Mouse (Mus musculus) T-helper 1 cell (primary cell): ENCODE measurements around the gene Brinp3.
"Not testable (repeated sequence)": the region's sequence is repeated elsewhere in the genome, so short reads cannot be mapped to it uniquely, and the experiment has no call there.

Source experiments
- in situ Hi-C: fragments of 300-600 bp; cut with MboI, MseI; formaldehyde crosslinking; loops from one replicate; pipeline ENCODE4 v1.15.1; 2025; ENCODE audit warnings: high pct_unique_total_duplicates

The Brinp3 gene

DNA sequence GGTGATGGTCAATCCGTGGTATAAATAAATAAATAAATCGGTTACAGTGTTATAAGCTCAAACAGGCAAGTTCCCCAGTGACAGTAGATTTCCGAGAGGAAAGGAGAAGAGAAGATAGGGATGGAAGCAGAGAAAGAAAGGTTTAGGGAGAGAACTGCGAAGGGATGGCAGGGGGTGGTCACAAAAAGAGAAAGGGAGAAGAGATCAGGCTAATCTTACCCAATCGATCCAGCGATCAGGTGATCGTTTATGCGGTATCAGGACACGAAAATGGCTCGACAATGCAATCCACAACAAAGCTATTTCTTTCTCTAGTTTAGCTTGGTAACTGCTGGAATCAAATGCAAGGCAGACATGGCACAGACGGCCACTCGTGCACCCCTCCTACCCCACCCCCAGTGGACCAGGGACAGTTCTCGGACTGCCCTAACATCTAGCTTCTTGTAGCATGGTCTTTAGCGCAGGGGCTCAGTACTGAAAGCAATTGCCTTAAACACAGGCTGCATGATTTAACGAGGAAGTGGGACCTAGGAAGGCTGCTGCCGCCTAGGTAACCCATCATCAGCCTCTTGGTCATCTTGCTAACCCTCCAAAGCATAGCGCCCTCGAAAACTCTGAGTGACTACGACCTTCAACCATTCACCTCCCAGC, at the start of gene Brinp3:
Gene Brinp3, plus strand, starts transcription at position 80 of the 651 bp plus-strand sequence.
- in situ Hi-C loops: no loop called here

- in situ Hi-C loops: no loop called here
These were observed 339 bp upstream of the Brinp3 start for GRCm38 (mm10) chr1:146494221-146494620.

DNA sequence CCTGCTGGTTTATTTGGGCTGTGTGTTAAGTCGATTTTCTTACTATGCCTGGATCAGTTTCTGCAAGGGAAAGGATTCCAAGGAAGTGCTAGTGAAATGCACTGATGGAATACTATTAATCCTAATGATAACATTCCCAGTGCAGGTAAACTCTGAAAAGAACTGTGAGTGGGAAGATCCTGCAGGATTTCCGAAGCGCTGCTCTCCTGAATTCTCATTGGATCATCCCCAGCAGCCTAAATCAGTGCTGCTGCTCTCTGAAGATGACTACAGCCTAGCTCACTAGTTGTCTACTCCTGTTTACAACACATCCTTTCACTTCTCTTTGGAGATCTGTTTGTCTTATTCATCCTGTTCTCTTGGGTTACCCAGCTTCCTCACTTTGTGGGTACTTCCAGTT, 826 bp downstream of the Brinp3 start:
- in situ Hi-C loops: no loop called here

- in situ Hi-C loops: no loop called here
These were observed 3.0 kb downstream of the Brinp3 start for GRCm38 (mm10) chr1:146497381-146498081.

GRCm38 (mm10) chr1:146498085-146498779, 3.7 kb downstream of the Brinp3 start:
- in situ Hi-C loops: no loop called here

DNA sequence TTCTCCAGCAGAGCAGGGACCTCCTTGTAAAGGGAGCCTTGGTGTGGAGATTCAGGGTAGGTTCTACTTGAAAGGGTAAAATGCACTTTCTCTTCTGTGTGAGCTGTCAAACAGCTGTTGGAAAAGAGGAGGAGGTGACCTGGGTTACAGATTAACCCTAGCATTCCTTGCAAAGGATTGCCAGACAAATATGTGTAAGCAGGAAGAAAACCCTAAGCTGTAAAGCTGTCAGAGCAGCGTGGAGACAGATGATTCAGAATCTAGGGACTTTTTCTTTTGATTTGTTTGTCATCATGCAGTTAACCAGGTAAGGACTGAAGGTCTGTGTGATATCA, 4.2 kb downstream of the Brinp3 start:
- in situ Hi-C loops: no loop called here

GRCm38 (mm10) chr1:146515377-146515776, 20.8 kb downstream of the Brinp3 start:
- in situ Hi-C loops: no loop called here

GRCm38 (mm10) chr1:146523727-146524573, 29.4 kb downstream of the Brinp3 start:
- in situ Hi-C loops: no loop called here

GRCm38 (mm10) chr1:146528572-146528971, 34.0 kb downstream of the Brinp3 start:
- in situ Hi-C loops: no loop called here

DNA sequence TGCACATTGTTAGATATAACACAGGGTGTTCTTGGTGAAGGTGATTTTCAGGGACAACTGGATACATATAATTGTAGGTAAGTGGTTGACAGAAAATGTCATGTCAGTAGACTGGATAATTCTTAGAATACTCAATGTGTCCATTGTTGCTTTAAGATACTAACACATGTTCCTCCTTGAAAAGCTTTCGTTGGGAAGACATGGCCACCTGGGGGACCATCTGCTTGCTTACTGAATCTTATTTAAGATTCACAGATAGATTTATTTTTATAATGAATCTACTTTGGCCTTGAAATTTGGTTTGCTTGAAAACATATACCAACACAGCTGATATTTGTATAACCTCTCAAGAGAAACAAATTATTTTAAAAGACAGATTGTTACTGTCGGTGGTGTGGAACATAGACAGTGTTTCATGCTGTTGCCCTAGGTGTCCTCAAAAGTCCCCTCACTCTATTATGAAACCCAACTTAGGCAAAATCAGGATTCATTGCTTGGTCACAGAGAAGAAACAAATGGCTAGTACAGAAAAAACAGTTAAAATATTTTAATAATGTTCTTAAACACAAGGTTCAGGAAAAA, 52.4 kb downstream of the Brinp3 start:
- in situ Hi-C loops: no loop called here

- in situ Hi-C loops: no loop called here
These were observed 62.4 kb downstream of the Brinp3 start for GRCm38 (mm10) chr1:146556982-146557381.

- in situ Hi-C loops: no loop called here
These were observed 67.6 kb downstream of the Brinp3 start for GRCm38 (mm10) chr1:146562144-146562543.

DNA sequence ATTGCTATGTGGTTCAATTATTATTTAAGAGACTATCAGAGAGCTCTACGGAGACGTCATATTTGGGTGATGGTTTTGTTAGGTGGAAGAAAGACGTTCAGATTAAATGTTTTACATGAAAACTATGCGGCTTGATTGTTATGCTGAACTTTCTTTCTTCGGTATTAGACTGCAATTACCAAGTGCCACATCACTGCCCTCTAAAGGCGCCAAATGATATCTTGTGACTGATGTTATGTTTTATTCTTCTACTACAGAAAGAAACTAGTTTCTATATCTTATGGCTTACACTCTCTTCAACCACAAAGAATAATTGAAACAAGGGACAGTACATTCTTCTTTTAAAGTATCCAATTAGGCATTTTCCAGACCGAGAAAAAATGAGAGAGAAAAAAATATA, 89.6 kb downstream of the Brinp3 start:
- in situ Hi-C loops: no loop called here

DNA sequence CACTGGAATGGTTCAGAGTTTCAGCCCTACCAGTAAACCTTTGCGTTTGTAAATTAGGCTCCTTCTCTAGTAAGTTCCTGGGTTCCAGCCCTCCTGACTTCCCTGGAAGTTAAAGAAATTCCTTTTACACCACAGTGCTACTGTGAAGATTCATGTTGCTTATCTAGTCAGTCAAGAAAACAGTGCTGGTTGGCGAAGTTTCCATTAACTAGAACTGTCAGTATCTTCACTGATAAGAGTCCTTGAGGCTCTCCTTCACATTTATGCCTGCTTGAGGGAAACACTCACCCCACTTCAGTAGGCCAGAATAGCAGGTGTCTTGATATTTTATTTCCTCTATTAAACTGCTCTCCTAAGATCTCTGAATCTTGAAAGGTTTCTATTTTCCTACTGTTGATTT, 138.3 kb downstream of the Brinp3 start:
- in situ Hi-C loops: no loop called here

GRCm38 (mm10) chr1:146657214-146657613, 162.7 kb downstream of the Brinp3 start:
- in situ Hi-C loops: no loop called here

DNA sequence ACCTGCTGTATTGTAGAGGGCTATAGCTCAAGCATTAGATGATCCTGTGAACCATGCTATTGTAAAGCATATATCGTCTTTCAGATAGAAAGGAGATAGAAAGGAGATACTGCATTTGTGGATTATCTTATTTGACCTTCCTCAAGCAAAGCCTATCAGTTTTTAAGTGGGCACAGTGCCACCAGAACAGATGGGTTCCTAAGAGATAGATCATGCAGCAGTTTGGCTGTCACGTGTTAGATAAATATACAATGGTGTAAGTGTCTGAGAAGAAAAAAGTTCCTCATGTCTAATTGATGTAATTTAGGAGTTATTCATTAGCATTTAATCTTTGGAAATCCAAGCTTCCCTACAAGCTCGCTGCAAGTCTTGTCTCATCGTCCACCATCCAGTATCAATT, 206.2 kb downstream of the Brinp3 start:
- in situ Hi-C loops: no loop called here

DNA sequence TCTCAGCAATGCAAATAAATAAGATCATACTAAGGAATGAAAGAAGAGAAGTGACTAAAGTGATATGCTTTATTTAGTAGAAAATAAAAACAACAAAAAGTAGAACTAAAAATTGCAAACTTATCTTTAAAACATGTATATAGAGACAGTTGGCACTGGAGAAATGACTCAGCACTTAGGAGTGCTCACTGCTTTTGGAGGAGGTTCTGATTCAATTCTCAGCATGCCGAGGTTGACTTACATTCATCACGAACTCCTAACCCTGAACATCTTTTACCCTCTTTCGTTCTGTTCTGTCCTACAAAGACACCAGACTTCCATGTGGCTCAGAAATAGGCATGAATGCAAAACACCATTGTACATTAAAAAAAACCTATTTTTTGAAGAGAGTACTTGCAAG, 225.0 kb downstream of the Brinp3 start:
- in situ Hi-C loops: no loop called here

DNA sequence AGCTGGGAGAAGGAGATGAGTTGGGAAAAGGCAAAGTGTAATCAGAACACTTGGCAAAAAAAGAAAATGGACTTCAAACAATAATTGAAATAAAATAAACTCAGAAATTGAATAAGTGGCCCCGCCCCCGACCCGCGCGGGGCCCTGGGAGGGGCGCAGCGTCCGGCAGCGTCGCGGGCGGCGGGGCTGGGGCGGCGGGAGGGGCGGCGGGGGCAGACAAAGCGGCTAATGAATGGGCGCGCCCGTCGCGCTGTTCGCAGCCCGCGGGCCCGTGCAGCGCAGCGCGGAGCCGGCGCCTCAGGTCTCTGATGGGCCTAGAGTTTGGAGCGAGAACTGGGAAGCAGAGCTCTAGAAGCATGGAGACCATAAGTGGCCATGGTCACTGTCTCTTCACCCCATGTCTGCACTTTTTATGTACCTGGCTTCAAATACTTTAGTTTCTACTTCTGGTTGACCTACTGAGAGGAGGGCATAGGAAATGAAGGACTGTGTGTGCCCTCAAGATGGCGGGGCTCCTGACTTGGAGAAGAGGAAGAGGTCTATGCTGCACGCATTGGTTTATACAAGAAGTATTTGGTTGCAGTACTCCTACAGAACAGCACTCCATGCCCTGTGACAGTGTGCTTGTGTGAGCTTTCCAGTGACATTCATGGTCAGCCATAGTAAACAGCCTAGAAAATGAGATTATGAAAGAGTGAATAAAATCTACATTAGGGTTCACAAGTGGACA, 230.4 kb downstream of the Brinp3 start:
- in situ Hi-C loops: not testable (repeated sequence)

DNA sequence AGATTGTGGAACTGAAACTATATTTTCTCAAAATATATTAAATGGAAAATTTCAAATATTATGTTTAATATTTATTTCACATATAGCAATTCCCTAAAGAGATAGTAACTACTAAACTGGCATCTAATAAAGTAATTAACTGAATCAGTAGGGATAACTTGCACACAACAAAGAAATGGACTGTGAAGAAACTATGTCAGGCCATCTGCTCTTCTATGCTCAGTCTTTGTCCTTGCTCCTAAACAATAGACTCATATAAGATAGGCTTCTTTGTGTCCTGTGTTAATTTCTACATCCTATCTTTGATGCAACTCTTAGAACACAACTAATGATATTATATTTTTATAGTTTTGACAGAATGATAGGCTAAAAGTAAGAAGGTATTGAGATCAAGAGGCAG, 256.5 kb downstream of the Brinp3 start:
- in situ Hi-C loops: no loop called here

DNA sequence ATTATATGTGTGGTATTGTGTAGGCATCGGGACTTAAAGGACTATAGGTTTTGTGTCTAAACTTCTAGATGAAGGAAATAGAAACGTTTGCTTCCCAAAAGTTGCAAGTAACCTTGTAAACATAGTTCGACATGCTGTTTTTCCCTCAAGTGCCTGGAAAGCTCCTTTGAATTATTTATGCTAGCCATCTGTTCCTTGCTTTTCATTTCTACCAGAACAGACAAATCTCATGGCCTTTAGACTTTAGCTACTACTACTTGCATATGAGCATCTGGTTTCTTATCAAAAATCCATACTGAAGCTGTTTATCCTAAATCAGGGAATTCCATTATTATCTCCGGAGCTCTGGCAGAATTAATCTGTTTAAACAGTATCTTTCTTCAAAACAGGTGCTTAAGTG, 288.7 kb downstream of the Brinp3 start:
- in situ Hi-C loops: no loop called here

DNA sequence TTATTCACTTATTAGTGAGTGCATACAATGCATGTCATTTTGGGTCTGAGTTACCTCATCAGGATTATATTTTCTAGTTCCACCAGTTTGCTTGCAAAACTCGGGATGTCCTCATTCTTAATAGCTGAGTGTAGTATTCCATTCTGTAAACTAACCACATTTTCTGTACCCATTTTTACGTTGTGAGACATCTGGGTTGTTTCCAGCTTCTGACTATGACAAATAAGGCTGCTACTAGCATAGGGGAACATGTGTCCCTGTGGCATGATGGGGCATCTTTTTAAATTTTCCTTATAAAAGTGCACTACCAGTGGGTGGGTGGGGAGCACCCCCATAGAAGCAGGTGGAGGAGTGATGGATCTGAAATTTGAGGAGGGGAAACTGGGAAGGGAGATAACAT, 292.7 kb downstream of the Brinp3 start:
- in situ Hi-C loops: no loop called here
